Mouse (Mus musculus): ENCODE data around the gene Olfr747. TPM values are rescaled to one million over a fixed set of nuclear protein-coding genes. Genes with fewer than 3 reads are reported as not detected.

Olfr747 gene
- not detected in 2 replicates for polyA plus RNA-seq (2012; rRNA removed)

DNA sequence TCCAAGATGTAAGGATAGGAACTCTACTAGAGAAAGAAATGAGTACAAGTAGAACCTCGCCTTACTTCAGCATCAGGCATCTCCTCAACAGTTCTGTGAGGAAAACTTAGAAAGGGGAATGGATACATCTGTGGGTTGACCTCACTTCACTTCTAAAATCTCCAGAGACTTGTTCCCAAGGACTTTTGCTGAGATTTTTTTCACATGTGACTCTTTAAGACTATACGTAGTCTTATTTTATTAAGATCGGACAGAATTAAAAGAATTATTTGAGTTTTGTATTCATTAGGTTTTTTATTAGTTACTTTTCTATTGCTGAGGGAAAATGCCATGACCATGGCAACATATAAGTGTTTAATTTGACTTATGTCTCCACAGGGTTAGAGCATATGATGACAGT, at the start of gene Olfr747:
Gene Olfr747, minus strand, starts transcription at position 101 of the 400 bp plus-strand sequence.

DNA sequence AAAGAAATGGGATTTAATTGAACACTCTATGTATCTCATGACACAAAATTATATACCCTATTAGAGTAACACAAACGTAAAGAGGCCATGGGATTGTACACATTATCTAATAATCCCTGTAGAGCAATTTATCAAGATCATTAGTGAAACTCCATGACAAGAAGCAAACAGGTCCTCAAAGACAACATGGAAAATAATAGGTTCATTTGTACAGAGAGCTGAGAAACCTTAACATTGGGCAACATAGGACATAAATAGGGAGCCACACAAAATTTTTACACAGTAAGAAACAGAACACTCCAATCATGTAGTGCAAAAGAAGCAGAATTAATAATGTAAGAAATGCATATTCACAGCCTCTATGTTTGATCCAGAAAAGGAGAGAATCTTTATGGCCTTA, 14.1 kb upstream of the Olfr747 start, which contains the start of gene Olfr748:
Gene Olfr748, plus strand, starts transcription at position 301 of the 400 bp plus-strand sequence.

DNA sequence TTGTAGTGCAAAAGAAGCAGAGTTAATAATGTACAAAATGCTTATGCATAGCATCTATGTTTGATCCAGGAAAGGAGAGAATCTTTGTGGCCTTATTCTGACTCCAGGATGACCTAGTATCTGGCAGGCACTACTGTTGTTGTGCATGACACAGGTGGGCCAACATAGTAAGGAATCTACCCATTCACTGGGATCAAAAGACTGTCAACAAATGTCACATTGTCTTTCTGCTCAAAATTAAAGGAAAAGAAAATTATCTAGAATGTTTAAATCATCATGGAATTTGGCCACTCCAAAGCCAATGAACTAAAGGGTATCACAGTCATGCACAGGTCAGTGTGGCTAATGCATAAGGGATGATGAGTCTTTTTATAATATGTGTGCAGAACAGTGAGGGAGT, 46.2 kb downstream of the Olfr747 start, which contains the start of gene Olfr746:
Gene Olfr746, plus strand, starts transcription at position 301 of the 400 bp plus-strand sequence.

DNA sequence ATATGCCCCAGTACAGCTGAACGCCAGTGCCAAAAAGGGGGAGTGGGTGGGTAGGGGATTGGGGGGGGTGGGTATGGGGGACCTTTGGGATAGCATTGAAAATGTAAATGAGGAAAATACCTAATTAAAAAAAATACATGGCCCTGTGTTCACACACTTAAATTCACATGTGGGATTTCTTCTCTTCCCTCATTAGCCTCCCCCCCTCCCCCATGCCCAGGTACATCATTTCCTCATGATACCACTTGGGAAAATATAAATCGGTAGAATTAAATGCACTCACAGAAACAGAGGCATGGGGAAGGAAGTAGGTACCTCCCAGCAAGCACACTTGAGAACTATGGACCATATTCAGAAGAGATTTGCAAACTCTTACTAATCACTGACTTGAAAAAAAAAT, 53.9 kb downstream of the Olfr747 start, which contains the start of gene Olfr745:
Gene Olfr745, plus strand, starts transcription at position 301 of the 400 bp plus-strand sequence.

Other genes starting within 250 kb of the Olfr747 start
- gene Olfr740, start 247.7 kb downstream of the Olfr747 start, polyA plus RNA-seq (2012; rRNA removed), result not detected in 2 replicates
- gene Olfr741, start 220.5 kb downstream of the Olfr747 start, polyA plus RNA-seq (2012; rRNA removed), result not detected in 2 replicates
- gene Olfr742, start 189.6 kb downstream of the Olfr747 start, polyA plus RNA-seq (2012; rRNA removed), result not detected in 2 replicates
- gene Olfr743, start 171.4 kb downstream of the Olfr747 start, polyA plus RNA-seq (2012; rRNA removed), result not detected in 2 replicates
- gene Olfr744, start 78.3 kb downstream of the Olfr747 start, polyA plus RNA-seq (2012; rRNA removed), result not detected in 2 replicates
- not detected in 2 replicates for gene Olfr745, start 53.8 kb downstream of the Olfr747 start, polyA plus RNA-seq (2012; rRNA removed)
- gene Olfr746, start 46.1 kb downstream of the Olfr747 start, polyA plus RNA-seq (2012; rRNA removed), result not detected in 2 replicates
- not detected in 2 replicates for gene Olfr748, start 14.2 kb upstream of the Olfr747 start, polyA plus RNA-seq (2012; rRNA removed)
- not detected in 2 replicates for gene Olfr749, start 51.9 kb upstream of the Olfr747 start, polyA plus RNA-seq (2012; rRNA removed)
- gene Ttc5, start 92.3 kb upstream of the Olfr747 start, polyA plus RNA-seq (2012; rRNA removed), result 34.1 and 35.8 TPM in 2 replicates
- gene Ccnb1ip1, start 114.5 kb upstream of the Olfr747 start, polyA plus RNA-seq (2012; rRNA removed), result 0.12 TPM in 1 of 2 replicates, not detected in the other
- 9.4 and 12.8 TPM in 2 replicates for gene Parp2, start 114.6 kb upstream of the Olfr747 start, polyA plus RNA-seq (2012; rRNA removed)
- gene Tep1, start 177.4 kb upstream of the Olfr747 start, polyA plus RNA-seq (2012; rRNA removed), result 31.4 and 33.2 TPM in 2 replicates
- 0.29 and 0.79 TPM in 2 replicates for gene Klhl33, start 204.3 kb upstream of the Olfr747 start, polyA plus RNA-seq (2012; rRNA removed)
- 182 and 229 TPM in 2 replicates for gene Osgep, start 231.7 kb upstream of the Olfr747 start, polyA plus RNA-seq (2012; rRNA removed)
- 48.2 and 69.0 TPM in 2 replicates for gene Apex1, start 231.8 kb upstream of the Olfr747 start, polyA plus RNA-seq (2012; rRNA removed)
- gene Pip4p1, start 237.7 kb upstream of the Olfr747 start, polyA plus RNA-seq (2012; rRNA removed), result 108 and 127 TPM in 2 replicates
- 26.6 and 29.7 TPM in 2 replicates for gene Pnp, start 237.9 kb upstream of the Olfr747 start, polyA plus RNA-seq (2012; rRNA removed)

All from ovary, adult 2 months (tissue).